Mouse (Mus musculus): ENCODE measurements around the gene Entpd7.
A peak's percentile ranks its signal among the peaks of the same experiment; 100 is the strongest.

Entpd7 gene

DNA sequence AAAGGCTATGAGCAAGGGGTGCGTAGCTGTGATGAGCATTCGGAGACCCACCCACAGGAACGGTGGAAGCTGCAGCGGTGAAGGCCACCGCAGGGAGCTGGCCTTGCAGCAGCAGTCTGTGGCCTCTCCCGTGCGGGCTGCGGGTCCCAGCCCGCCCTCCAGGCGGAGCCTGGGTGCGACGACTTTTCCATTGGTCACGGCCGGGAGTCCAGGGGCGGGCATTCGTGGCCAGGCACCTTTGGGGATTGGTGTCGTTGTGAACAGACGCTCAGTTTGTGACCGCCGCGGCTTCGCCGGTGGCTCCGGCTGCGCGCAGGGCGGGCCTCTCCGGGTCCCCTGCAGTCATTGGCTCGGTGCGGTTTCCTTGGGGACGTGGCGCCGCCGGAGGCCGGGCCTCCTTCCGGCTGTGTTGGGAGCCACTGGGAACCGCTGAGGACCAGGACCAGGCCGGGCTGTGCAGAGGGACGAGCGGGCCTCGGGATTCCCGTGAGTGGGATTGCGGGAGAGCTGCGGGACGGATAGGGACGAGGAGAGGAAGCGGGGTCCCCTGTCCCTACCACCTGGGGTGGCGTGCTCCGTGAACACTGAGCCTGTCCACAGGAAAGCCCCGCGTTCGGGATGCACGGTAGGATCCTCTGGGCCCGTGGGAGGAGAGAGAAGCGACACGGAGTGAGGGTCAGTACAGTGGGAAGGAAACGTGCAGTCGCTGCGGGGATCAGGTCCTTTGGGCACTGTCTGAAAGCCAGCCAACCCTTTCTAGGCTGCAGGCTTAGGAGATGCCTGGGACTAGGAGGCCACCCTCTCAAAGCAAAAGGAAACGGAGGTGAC is at the start of gene Entpd7:
TSS of gene Entpd7 (plus strand) at position 254 of the 828 bp plus-strand sequence.
- DNase-seq (ENCODE audit: low read depth, low spot score) = peak; percentile 94

DNA sequence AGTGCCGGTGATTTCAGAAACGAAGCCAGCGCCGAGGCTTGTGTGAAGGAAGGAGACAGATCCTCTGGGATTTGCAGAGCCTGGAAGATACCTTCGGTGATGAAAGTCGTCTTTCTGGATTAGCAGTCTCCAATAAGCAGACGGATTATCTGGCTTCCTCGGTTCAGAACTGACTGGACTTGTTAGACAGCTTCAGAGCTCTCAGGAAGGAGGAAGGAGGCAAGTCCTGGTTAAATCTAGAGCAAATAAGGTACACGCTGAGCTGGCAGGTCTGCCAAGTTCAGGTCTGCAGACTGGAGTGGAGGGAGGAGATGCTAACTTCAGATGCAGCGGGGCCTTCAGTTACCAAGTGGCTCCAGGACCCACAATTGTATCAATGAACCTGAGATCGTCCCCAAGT is 47.6 kb upstream of the Entpd7 start:
- no peak for DNase-seq (ENCODE audit: low read depth, low spot score)

DNA sequence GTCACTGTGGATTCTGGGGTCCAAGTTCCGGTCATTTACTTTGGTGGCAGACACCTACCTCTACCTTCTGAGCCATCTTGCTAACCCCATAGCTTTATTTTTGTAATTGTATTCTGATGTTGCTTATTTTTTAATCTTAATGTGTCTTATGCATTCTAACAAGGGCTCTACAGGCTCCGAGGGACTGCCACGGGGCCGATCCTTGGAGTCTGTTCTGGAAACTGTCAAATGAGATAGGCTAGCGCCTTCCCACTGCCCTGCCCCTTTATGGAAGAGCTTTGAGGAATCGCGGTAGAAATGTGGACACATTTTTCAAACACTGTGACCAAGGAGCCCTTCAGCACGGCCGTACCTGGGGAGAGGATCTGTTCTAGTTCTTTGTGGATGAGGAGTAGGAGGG is 46.6 kb upstream of the Entpd7 start:
- DNase-seq (ENCODE audit: low read depth, low spot score) = no peak

DNA sequence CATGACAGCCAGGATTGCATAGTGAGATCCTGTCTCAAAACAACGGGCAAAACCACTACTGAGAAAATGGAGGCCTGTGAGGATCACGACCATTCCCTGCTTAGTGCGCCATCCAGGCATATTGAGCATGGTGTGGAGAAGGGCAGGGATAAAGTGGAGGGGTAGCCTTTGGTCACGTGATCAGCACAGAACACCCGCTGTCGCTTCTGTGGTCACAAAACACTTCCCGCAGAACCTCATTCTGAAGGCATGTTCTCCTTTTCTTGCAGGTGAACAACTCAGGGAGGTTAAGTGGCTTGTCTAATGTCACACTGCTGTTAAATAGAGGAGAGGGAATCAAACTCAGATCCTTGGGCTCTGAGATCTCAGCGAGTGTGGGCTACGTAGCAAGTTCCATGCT is 44.0 kb upstream of the Entpd7 start:
- no peak for DNase-seq (ENCODE audit: low read depth, low spot score)

DNA sequence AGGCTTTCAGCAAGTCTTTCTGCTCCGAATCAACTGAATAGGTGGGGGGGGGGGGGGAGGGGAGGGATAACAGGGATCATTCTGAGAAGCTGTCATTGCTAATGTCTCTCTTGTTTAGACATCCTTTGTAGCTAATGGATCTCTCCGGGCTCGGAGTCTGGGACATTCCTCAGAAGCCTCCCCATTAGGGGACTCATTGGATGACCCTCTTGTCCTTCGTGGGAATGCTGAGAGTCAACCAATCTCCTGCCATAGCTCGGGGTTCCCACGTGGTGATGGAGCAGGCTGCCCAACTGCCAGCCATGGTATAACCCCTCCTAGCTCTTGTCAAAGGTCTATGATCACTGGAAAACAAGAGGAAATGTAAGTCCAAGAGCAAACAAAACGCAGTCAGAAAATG is 42.6 kb upstream of the Entpd7 start:
- no peak for DNase-seq (ENCODE audit: low read depth, low spot score)

DNA sequence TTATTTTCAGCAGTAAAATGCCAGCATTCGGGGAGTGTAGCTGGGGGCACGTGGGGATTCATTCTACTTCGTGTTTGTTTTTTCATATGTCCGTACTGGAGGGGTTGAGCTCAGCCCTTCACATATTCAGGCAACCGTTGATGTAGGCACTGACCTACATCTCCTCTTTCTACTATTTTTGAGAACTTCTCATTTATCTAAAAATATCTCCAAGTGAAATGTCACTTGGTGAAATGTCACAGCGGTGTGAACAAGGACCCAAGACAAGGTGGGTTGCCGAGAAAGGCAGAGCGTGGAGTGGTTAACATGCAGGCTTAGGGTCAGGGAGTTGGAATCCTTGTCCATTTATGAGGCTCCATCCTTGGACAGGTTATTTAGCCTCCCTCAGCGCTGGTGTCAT is 42.2 kb upstream of the Entpd7 start:
- no peak for DNase-seq (ENCODE audit: low read depth, low spot score)

DNA sequence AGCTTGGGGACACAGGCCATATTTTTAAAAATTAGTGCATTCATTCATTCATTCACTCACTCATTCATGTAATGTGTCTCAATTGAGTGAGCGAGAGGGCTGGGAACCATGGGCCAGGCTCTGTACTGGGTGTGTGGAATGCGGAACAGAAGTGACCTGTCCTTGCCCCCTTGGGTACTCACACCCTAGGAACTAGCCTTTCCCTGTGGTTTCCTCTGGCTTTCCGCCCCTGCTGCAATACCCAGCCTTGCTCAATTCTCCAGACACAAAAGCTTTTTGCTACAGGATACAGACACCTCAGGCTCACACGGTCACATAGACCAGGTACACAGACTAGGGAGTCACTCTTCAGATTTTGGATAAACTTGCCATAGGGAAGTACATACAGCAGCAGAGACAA is 41.1 kb upstream of the Entpd7 start:
- no peak for DNase-seq (ENCODE audit: low read depth, low spot score)

DNA sequence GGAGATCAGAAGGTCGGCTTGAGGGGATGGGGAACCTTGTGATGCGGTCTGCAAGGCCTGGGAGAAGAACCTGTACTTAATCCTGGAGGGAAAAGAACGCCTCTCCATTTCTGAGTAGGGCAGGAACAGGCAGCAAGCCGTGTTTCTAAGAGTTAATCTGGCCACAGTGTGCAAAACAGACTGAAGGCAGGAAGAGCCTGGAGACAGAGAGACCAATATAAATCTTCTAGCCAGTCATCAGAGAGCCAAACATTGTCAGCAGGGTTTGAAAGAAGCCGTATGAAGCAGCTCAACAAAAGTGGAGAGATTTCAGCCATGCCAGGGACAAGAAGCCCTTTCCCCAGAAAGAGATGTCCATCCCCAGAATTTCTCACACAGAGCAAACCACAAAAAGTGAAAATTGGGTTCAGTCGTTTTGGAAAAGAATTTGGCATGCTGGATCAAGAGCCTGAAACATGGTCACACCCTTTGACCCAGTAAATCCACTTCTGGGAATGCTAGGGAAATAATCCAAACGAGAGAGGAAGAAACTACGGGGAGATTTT is 38.2 kb upstream of the Entpd7 start:
- DNase-seq (ENCODE audit: low read depth, low spot score) = no peak

DNA sequence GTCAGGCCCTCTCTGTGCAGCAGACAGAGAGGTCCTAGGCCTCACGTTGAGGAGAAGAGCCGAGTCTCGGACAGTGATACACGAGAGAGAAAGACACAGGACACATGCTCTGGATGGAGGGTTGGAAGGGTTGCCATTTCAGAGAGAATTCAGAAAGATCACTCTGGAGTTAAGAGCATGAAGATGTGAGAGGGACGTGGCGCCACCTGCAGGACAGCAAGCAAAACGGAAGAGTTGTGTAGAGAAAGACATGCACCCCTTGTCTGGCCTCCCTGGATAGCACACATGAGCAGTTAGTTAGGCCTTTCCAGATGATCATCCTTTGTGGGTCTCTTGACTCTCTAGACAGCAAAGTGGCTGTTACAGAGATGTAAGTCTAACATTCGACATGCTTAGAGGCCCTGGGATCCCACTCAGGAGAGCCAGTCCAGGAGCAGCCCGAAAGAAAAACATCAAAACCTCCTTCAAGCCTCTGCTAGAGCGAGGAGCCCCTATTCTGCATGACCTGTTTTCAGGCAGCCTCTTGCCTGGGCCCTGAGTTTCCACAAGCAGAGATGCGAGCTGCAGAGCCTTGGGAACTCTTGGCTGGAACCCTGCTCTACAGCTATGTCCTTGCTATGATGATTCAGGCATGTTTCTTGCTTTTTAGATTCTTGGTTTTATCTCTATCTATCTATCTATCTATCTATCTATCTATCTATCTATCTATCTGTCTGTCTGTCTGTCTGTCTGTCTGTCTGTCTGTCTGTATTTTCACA is 33.6 kb upstream of the Entpd7 start:
- DNase-seq (ENCODE audit: low read depth, low spot score) = peak; percentile 86

DNA sequence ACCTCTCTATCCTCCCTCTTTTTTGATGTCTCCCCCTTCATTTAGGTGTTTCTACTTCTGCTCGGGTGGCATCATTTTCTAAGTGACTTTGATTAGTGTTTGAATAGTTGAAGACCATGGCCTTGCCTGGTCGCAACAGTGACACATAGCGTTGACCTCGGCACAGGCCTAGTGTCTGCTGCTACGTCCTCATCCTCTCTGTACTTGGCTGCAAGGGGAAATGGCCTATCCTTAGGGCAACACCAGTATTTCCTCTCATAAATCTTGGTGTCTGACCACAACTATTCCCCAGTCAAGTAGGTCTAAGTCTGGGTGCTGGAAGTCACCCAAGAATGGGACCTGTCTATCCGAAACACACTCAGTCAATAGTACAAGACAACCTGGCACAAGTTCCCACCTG is 29.8 kb upstream of the Entpd7 start:
- DNase-seq (ENCODE audit: low read depth, low spot score) = peak; percentile 46

DNA sequence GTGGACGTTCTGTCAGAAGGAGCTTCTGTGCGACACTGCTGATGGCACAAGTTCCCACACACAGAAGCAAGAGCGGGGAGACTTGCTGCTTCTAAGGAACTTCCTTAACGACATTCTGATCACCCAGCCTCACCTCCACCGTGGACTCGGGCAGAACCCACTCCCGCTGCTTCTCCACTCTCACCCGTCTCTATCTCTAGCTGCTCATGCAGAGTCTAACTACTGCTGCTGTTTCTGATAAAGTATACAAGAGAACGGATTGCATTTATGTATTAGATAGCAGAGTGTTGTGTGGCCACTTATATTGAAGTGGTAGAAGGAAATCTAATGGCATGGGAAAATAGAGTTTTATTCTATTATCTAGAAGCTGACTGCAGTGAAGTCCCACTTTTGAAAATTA is 28.7 kb upstream of the Entpd7 start:
- no peak for DNase-seq (ENCODE audit: low read depth, low spot score)

DNA sequence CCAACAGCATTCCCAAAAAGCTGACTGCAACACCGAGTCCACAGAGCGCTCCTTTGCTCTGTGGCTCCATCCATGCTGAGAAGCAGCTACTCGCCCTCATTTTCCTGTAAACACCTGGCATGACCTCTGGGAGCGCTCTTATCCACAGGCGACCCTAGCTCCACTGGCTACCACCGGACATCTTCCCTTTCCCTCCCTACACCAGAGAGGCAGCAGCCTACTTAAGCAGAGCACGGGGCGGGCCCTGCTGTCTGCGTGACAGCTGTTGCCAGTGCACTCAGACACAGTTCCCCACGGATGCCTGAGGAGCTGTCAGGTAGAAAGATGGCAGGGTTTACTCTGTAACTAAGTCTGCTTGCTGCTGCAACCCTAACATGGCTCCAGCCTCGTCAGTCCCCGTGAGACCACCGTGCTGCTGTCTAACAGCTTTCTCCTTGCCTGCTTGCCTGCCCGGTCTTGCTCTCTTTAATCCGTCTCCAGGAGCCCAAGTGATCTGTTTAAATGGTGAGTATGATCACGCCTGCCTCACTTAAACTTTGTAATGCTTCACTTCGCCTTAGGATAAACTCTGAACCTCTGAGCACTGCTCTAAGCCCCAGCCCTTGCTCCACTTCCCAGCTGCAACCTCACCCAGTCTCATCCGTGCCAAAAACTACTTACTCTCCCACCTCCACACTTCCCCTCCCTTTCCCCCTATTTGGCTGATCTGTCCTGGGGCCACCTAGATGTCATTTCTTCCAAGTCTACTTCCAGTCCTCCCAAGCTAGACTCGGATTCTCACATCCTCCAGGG is 27.1 kb upstream of the Entpd7 start:
- DNase-seq (ENCODE audit: low read depth, low spot score) = no peak

DNA sequence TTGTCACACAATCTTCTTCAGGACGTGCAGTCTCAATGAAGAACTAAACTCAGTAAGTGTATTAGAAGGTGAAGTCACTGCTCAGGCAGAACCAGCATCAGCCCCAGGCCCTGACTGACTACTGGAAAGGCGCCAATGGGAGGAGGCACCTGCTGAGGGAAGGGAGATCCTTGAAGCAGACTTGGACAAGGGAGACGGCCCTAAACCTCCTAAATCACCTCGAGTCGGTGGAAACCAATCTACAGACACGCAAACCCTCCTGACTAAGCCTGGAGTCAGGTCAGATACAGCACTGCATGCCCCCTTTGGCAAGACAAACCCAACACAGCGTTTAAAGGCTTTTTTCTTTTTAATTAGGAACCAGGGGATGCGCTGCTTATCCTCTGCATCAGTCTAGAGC is 26.0 kb upstream of the Entpd7 start:
- no peak for DNase-seq (ENCODE audit: low read depth, low spot score)

DNA sequence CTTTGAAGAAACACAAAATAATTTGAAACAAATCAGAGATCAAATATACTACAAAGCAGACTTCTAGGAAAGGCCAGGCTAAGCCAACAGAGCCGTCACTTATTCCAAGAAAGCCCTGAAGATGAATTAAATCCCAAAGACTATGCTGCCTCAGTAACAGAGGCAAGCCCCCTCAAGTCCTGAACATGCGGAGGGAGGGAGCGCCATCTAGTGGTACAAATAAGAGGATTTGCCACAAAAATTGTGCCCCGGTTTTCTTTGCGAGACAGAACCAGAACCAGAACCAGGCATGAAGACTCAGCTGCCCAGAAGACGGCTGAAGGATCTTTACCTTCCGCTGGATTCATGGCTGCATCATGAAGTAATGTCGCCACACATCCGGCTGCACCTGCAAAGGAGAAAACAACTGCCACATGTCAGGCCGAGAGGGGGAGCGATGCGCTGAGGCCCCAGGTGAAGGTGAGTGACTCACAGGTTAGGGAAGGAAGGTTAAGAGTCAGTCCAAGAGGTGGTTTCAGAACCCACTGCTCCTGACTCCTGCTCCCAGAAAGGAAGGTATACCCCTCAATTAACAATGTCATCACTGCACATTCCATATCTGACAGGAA is 23.9 kb upstream of the Entpd7 start:
- DNase-seq (ENCODE audit: low read depth, low spot score) = peak; percentile 73

DNA sequence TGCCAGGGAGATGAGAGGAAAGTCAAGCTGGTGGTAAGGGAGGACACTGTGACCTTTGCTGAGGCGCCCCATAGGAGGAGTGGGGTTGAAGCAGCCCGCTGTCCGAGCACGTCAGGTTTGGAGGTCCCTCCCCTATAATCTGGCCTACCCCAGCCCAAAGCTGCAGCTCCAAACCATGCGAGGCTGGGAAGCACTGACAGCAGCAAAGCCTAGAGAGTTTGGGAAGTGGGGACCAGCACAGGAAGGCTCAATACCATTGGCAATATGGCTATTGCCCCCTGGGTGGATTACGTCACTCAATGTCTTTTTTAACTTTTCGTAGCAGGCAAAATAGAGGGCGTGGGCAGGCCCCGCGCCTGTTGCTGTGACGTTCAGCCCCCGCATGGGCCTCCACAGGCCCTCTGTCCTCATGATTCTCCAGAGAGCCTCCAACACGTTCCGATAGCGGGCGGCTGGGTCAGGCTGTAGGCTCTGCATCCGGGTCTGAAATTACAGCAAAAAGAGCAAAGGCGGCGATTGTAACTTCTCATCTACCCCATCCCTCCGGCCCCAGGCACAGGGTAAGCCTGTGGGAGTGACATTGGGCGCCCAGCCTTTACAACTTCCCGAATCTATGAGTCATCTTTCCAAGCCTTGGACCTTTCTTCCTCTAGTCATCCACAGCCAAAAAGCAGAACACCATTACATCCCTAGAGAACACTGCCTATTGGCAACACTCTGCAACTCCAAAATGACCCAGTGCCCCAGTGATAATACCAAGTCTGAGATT is 22.6 kb upstream of the Entpd7 start:
- peak; percentile 84 for DNase-seq (ENCODE audit: low read depth, low spot score)

DNA sequence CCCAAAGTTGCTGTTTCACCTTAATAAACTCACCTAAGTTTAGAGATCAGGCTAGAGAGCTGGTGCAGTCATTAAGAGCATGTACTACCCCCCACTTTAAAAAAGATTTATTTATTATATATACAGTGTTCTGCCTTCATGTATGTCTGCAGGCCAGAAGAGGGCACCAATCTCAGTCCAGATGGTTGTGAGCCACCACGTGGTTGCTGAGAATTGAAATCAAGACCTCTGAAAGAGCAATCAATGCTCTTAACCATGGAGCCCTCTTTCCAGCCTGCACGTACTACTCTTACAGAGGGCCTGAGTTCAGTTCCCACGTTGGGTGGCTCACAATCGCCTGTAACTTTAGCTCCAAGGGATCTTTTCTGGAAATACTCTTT is 22.1 kb upstream of the Entpd7 start:
- DNase-seq (ENCODE audit: low read depth, low spot score) = peak; percentile 67

DNA sequence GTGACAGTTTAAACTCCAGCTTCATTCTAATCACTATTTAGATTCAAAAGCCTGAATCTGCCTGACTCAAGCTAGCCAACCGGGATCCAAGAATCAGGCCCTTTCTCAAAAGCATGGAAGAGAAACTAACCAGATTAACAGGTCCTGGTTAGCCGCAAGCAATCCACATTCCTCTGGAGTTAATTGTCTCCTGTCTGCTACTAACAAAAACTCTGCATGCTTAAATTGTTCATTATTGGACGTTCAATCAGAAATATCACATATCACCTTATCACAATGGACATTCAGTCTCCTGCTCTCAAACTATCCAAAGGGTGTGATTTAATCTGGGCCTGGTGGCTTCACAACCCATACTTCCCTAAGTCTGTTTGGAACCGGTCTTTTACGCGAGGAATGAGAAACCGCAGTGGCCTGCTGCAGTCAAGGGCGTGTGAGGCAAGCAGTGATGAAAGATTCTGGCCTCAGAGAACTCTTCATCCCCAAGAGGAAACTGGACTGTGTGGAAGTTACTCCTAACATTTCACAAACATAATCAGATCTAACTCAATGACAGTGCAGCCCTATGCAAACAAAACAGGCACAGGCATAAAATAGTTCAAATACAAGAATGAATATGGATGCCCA is 20.2 kb upstream of the Entpd7 start:
- no peak for DNase-seq (ENCODE audit: low read depth, low spot score)

DNA sequence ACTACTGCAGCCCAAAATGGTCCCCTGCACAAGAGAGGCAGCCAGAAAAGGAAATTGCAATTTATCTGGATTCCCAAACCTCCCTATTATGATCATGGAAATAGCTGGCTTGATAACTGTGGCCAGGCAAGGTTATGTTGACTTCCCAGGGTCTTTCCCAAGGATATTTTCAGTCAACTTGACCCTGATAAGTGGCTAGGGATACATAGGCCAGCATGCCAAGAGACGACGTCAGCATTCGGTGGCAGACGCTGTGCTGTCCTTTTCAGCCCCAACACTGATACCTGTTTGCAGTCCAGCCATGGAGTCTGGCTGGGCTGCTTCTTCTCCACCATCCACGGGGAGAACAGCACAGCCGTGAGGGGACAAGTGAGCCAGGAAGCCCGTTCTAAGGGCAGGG is 18.4 kb upstream of the Entpd7 start:
- DNase-seq (ENCODE audit: low read depth, low spot score) = no peak

DNA sequence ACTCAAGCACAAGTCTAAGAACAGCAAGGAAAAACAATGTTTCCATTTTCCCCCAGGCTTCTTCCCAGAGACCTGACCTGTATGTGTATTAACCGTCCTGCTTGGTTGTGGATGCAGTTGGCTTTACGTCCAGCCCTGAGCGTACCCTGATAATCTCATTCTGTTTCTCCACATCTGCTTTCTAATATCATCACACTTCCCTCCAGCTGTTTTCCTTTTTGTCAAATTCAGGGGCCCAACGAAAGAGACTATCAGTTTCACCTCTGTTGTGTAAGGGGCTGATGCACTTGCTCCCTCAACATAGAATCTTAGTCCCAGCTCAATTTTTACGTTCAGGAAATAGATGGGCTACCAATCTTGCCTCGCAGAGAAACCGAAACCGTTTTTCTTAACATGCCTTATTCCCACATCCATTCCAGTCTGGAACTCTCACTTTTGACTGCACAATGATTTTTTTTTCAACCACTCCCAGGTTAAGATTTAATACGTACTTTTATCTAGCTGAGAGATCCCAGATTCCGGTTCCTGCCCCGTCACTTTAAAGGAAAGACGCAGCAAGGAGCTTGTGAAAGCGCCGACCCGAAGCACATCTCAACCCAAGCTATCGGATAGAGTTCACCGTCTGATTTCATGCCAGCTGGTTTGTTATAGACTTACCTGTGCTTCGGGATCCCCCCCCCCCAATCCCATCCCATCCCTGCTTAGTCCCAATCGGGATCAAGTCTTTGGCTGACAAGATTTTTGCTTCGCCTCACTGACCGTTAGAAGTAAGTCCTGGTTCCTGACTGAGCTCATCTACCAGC is 15.8 kb upstream of the Entpd7 start:
- peak; percentile 60 for DNase-seq (ENCODE audit: low read depth, low spot score)

DNA sequence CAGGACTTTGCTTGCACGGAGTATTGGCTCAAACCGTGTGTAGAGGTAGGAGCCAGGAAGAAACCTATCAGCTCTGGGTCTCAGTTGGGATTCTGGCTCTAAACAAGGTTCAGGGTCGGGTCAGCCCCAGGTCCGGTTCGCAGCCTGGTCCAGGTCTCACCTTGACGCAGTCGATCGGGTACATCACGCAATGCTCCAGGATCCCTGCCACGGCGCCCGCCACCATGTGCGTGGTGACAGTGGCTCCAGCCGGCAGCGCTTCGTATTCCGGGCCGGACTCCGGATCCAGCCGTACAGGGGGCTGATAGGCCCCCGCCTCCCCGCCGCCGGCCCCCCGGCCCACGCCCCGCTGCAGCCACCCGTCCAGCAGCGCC is 15.2 kb upstream of the Entpd7 start:
- no peak for DNase-seq (ENCODE audit: low read depth, low spot score)

All from 3T3-L1 (cell line).